Mouse (Mus musculus): Measurements from ENCODE around the gene Copb1. TPM values are rescaled to one million over a fixed set of nuclear protein-coding genes. Genes with fewer than 3 reads are reported as not detected.

Gene Copb1
- total and polyA plus RNA-seq, 3 experiments = 50.1 to 405 (median 61.3) TPM

DNA sequence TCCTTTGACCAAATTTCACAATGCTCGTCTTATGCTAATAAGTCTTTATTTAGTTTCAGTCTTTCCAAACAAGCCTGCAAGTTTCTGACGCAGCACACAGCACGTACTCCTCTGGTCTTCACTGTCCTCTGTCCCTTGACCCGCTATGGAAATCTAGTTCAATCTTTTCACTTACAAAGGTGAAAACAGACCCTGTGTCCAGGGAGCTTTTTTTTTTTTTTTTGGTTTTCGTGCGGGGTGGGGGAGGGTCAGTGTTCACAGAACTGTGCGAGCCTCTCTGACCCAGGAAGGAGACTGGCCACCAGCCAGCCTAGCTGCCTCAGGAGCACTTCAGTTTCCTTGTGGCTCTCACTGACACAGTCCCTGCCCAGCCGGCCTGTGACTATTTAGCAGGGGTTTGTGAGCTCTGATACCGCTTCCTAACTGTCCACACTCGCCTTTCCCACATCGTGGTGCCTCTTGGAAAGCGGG is 38.0 kb upstream of the Copb1 start:
- Histone ChIP-seq H3K9me3 (replicated peaks; ENCODE audit: insufficient read depth, low read length) (no peaks in the 10 kb centered on the region), H3K4me3 (ENCODE audit: control insufficient read depth in 1 of 2, insufficient read depth in 1 of 2, low read depth in 2 of 2, low read length in 2 of 2) (peak overlapping the region; percentile 57 to 60), H3K27me3 (ENCODE audit: control insufficient read depth in 1 of 2, insufficient read depth in 2 of 2, low read length in 2 of 2) (no peaks in the 10 kb centered on the region), H3K79me2 (ENCODE audit: control insufficient read depth, insufficient read depth, low read length, poor library complexity) (no peaks in the 10 kb centered on the region; the same call in 1 of the 2 replicates), H3K36me3 (ENCODE audit: control insufficient read depth in 1 of 2, insufficient read depth in 2 of 2, low read length in 2 of 2) (peaks cover 0 to 18% of the 10 kb centered on the region in 2 experiments; a peak in 2 of 4 replicates), H3K9ac (ENCODE audit: control insufficient read depth, low read depth, low read length, poor library complexity, severe bottlenecking) (peak overlapping the region; percentile 72), H3K27ac (ENCODE audit: control insufficient read depth, low read depth, low read length) (peak overlapping the region; percentile 98), H3K4me1 (ENCODE audit: control insufficient read depth in 1 of 2, insufficient read depth in 2 of 2, low read length in 2 of 2) (peaks cover 12 to 22% of the 10 kb centered on the region in 2 experiments)
- peak; percentile 79 for DNase-seq (ENCODE audit: low read depth, low spot score)
- TF ChIP-seq POLR2A (IDR thresholded peaks at IDR 0.05; ENCODE audit: control insufficient read depth in 1 of 2, insufficient read depth in 1 of 2, low read depth in 1 of 2, low read length in 2 of 2, poor library complexity in 1 of 2) (peak in 1 of 2 experiments; percentile 34; a peak in 2 of 4 replicates), KAT2A (conservative IDR thresholded peaks at IDR 0.05; ENCODE audit: low read depth, low read length) (no peak), RCOR1 (IDR thresholded peaks at IDR 0.05; ENCODE audit: low read depth, low read length) (no peak), CTCF (IDR thresholded peaks at IDR 0.05 in 2 of 3, conservative IDR thresholded peaks at IDR 0.05 in 1 of 3; ENCODE audit: control insufficient read depth in 1 of 3, insufficient read depth in 1 of 3, low read depth in 2 of 3, low read length in 3 of 3, poor library complexity in 1 of 3, severe bottlenecking in 1 of 3) (no peak), ZNF384 (IDR thresholded peaks at IDR 0.05; ENCODE audit: low read depth, low read length) (peak; percentile 88), BHLHE40 (IDR thresholded peaks at IDR 0.05; ENCODE audit: borderline replicate concordance, low read depth, low read length) (no peak), NELFE (IDR thresholded peaks at IDR 0.05; ENCODE audit: low read depth, low read length) (no peak), JUND (IDR thresholded peaks at IDR 0.05; ENCODE audit: low read depth, low read length) (no peak), USF1 (IDR thresholded peaks at IDR 0.05; ENCODE audit: low read depth, low read length) (no peak), TAL1 (IDR thresholded peaks at IDR 0.05; ENCODE audit: low read length) (no peak), E2F4 (IDR thresholded peaks at IDR 0.05; ENCODE audit: borderline replicate concordance, low read depth, low read length) (no peak), TBP (IDR thresholded peaks at IDR 0.05; ENCODE audit: low read depth, low read length) (no peak; the same call in 1 of the 2 replicates), GATA1 (IDR thresholded peaks at IDR 0.05; ENCODE audit: low read depth, low read length) (no peak), ZMIZ1 (IDR thresholded peaks at IDR 0.05; ENCODE audit: low read depth, low read length) (no peak)

GRCm38 (mm10) chr7:114291461-114292335 is 37.2 kb upstream of the Copb1 start:
- DNase-seq (ENCODE audit: low read depth, low spot score) = peak; percentile 89
- H3K27ac ChIP-seq (ENCODE audit: control insufficient read depth, low read depth, low read length) = peak overlapping the region; percentile 98
- H3K9me3 ChIP-seq (replicated peaks; ENCODE audit: insufficient read depth, low read length) = no peaks in the 10 kb centered on the region
- H3K9ac ChIP-seq (ENCODE audit: control insufficient read depth, low read depth, low read length, poor library complexity, severe bottlenecking) = peak overlapping the region; percentile 78
- H3K79me2 ChIP-seq (ENCODE audit: control insufficient read depth, insufficient read depth, low read length, poor library complexity) = no peaks in the 10 kb centered on the region; the same call in 1 of the 2 replicates
- peak overlapping the region; percentile 51 to 57 for H3K4me3 ChIP-seq (ENCODE audit: control insufficient read depth in 1 of 2, insufficient read depth in 1 of 2, low read depth in 2 of 2, low read length in 2 of 2)
- no peaks in the 10 kb centered on the region for H3K27me3 ChIP-seq (ENCODE audit: control insufficient read depth in 1 of 2, insufficient read depth in 2 of 2, low read length in 2 of 2)
- H3K36me3 ChIP-seq (ENCODE audit: control insufficient read depth in 1 of 2, insufficient read depth in 2 of 2, low read length in 2 of 2) = peaks cover 0 to 18% of the 10 kb centered on the region in 2 experiments; a peak in 2 of 4 replicates
- H3K4me1 ChIP-seq (ENCODE audit: control insufficient read depth in 1 of 2, insufficient read depth in 2 of 2, low read length in 2 of 2) = peaks cover 12 to 22% of the 10 kb centered on the region in 2 experiments
- TF ChIP-seq MXI1 (IDR thresholded peaks at IDR 0.05; ENCODE audit: low read depth, low read length) (peak; percentile 32; the same call in 1 of the 2 replicates), MEF2A (IDR thresholded peaks at IDR 0.05; ENCODE audit: extremely low read depth, insufficient replicate concordance, low read depth, low read length, poor library complexity, severe bottlenecking) (0 out of 2 replicates have a peak, but pooled peaks have one; percentile 63), MAZ (IDR thresholded peaks at IDR 0.05; ENCODE audit: low read depth, low read length) (no peak), TAL1 (IDR thresholded peaks at IDR 0.05; ENCODE audit: low read length) (no peak), RCOR1 (IDR thresholded peaks at IDR 0.05; ENCODE audit: low read depth, low read length) (peak; percentile 47; the same call in 1 of the 2 replicates), MAX (IDR thresholded peaks at IDR 0.05; ENCODE audit: low read length) (no peak), ZKSCAN1 (IDR thresholded peaks at IDR 0.05; ENCODE audit: low read depth, low read length) (peak; percentile 52; the same call in 1 of the 2 replicates), ETS1 (IDR thresholded peaks at IDR 0.05; ENCODE audit: low read depth, low read length) (peak; percentile 92), CHD1 (IDR thresholded peaks at IDR 0.05; ENCODE audit: low read depth, low read length) (no peak), POLR2AphosphoS5 (IDR thresholded peaks at IDR 0.05; ENCODE audit: borderline replicate concordance, low read depth, low read length) (no peak), TBP (IDR thresholded peaks at IDR 0.05; ENCODE audit: low read depth, low read length) (peak; percentile 23; the same call in 1 of the 2 replicates), SIN3A (IDR thresholded peaks at IDR 0.05; ENCODE audit: low read length) (peak; percentile 75), MYC (IDR thresholded peaks at IDR 0.05; ENCODE audit: low read depth, low read length) (peak; percentile 76), GATA1 (IDR thresholded peaks at IDR 0.05; ENCODE audit: low read depth, low read length) (peak; percentile 92), BHLHE40 (IDR thresholded peaks at IDR 0.05; ENCODE audit: borderline replicate concordance, low read depth, low read length) (0 out of 2 replicates have a peak, but pooled peaks have one; percentile 46), ELF1 (IDR thresholded peaks at IDR 0.05; ENCODE audit: low read depth, low read length) (peak; percentile 29; the same call in 1 of the 2 replicates), POLR2A (IDR thresholded peaks at IDR 0.05; ENCODE audit: control insufficient read depth in 1 of 2, insufficient read depth in 1 of 2, low read depth in 1 of 2, low read length in 2 of 2, poor library complexity in 1 of 2) (peak in 1 of 2 experiments; percentile 23; a peak in 1 of 4 replicates), ZNF384 (IDR thresholded peaks at IDR 0.05; ENCODE audit: low read depth, low read length) (peak; percentile 95), HCFC1 (IDR thresholded peaks at IDR 0.05; ENCODE audit: low read depth, low read length) (peak; percentile 51; the same call in 1 of the 2 replicates), NELFE (IDR thresholded peaks at IDR 0.05; ENCODE audit: low read depth, low read length) (peak; percentile 35; the same call in 1 of the 2 replicates)
